Mouse (Mus musculus) liver, adult 2 months (tissue): ENCODE results near the gene Id3.
A peak's percentile ranks its signal among the peaks of the same experiment; 100 is the strongest.

ENCODE experiments used
- CTCF ChIP-seq: fragments of 200-500 bp; IDR thresholded peaks from 2 replicates; pipeline ENCODE4 v1.5.1; 2011; ENCODE audit warnings: low read depth, low read length, control low read depth
- POLR2A ChIP-seq: fragments of 200-500 bp; IDR thresholded peaks from 2 replicates; pipeline ENCODE4 v1.6.1; 2011; ENCODE audit warnings: low read length, control low read depth; ENCODE audit not compliant: insufficient read depth; ENCODE audit errors: extremely low read depth

DNA sequence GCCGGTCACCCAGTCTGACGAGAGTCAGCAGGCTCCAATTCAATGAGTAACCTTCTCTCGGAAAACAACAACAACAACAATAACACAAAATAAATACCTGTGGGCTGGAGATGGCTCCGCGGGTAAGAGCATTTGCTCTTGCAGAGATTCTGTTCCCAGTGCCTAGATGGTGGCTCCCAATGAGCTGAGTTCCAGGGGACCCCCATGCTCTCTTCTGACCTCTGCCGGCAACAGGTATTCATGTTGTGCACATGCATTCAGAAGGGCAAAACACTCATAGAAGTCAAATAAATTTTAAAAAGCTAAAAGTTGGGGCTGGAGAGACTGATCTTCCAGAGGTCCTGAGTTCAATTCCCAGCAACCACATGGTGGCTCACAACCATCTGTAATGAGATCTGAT, 15.2 kb downstream of the Id3 start:
- TF ChIP-seq CTCF (0 out of 2 replicates have a peak, but pooled peaks have one; percentile 4), POLR2A (no peak)
